Mouse (Mus musculus): Measurements from ENCODE around the gene Olfr1279.
"Not testable (repeated sequence)": the region's sequence is repeated elsewhere in the genome, so short reads cannot be mapped to it uniquely, and the experiment has no call there.

The Olfr1279 gene

GRCm38 (mm10) chr2:111300374-111300773 is at the start of gene Olfr1279:
Gene Olfr1279, plus strand, starts transcription at chr2:111300635.
- no peak for DNase-seq

- no peak for DNase-seq
Measured at GRCm38 (mm10) chr2:111254216-111254615, 46.2 kb upstream of the Olfr1279 start, which contains the start of gene Olfr1276. Gene Olfr1276, plus strand, starts transcription at chr2:111254516.

GRCm38 (mm10) chr2:111274006-111274405 is 26.4 kb upstream of the Olfr1279 start, which contains the start of gene Olfr1277:
Gene Olfr1277, minus strand, starts transcription at chr2:111274106.
- no peak for DNase-seq

- DNase-seq, result no peak
Measured at GRCm38 (mm10) chr2:111289836-111290235, 10.6 kb upstream of the Olfr1279 start, which contains the start of gene Olfr1278. Gene Olfr1278, plus strand, starts transcription at chr2:111290136.

- DNase-seq, result no peak
Measured at GRCm38 (mm10) chr2:111298541-111298940, 1.9 kb upstream of the Olfr1279 start.

- DNase-seq, result no peak
Measured at GRCm38 (mm10) chr2:111313717-111314116, 13.3 kb downstream of the Olfr1279 start, which contains the start of gene Olfr1280. Gene Olfr1280, plus strand, starts transcription at chr2:111314017.

GRCm38 (mm10) chr2:111326220-111326619 is 25.8 kb downstream of the Olfr1279 start, which contains the start of gene Olfr1281:
Gene Olfr1281, plus strand, starts transcription at chr2:111326520.
- DNase-seq, result no peak

- not testable (repeated sequence) for DNase-seq
Measured at GRCm38 (mm10) chr2:111333721-111334120, 33.3 kb downstream of the Olfr1279 start.

- DNase-seq, result no peak
Measured at GRCm38 (mm10) chr2:111335976-111336375, 35.5 kb downstream of the Olfr1279 start, which contains the start of gene Olfr1282. Gene Olfr1282, minus strand, starts transcription at chr2:111336076.
